Mouse (Mus musculus): ENCODE data around the gene Rtn4rl1.
"Not testable (repeated sequence)": the region's sequence is repeated elsewhere in the genome, so short reads cannot be mapped to it uniquely, and the experiment has no call there.

Rtn4rl1 gene

DNA sequence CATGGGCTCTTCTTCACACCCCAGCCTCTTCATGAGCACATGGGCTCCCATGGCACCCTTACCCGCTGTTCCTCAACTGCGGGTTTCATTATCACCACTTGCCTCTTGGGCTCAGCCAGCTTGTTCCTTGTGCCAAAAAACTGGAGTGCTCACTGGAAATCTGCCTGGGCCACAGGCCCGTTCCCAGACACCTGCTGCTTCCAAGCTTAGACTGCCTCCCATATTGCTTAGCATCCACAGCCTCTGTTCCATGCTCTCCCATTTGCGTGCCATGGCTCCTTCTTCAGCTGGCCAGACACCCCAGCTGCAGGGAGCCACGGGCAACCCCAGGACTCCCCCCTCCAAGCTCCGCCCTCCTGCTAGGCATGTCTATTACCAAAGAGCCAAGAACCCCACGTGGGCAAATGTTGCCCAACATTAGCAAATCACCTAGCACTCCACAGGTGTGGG, 77.4 kb downstream of the Rtn4rl1 start:
- DNase-seq (ENCODE audit: low read depth in 1 of 2, low spot score in 2 of 2), result no peak

DNA sequence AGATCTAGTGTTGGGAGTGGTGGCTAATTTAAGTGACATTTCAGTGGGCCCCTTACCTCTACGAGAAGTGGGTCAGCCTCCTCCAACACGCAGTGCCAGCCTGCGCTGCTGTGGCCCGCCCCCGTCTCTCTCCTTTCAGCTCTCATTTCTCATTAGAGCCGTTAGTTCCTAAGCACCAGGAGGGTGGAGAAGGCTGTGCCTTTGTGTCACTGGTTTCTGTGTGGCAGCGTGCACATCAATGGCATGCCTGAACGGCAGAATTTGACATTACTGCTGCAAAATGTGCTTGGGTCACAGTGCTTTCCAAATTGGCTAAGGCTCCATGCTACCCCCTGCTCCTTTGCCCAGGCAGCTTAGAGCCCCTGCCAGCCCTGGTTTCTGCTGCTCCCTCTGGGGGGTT, 79.9 kb downstream of the Rtn4rl1 start:
- DNase-seq (ENCODE audit: low read depth in 1 of 2, low spot score in 2 of 2), result no peak

DNA sequence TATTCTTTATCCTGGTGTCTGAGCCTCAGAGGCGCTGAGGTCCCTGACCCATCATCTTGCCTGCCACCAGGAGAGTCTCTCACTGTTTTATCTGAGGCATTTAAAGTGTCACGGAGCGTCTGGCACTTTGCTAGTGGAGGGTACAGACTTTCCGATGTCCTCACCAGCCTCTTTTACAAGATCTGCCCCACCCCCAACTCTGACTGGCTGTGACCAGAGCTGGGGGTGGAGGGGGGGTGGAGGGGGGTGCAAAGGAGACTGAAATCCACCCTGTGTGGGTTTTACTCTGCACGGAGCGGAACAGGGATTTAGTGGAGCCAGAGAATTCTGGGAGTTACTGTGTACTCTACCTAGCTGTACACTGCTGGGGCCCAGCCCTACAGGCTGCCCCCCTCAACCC, 81.5 kb downstream of the Rtn4rl1 start:
- DNase-seq (ENCODE audit: low read depth in 1 of 2, low spot score in 2 of 2), result no peak

DNA sequence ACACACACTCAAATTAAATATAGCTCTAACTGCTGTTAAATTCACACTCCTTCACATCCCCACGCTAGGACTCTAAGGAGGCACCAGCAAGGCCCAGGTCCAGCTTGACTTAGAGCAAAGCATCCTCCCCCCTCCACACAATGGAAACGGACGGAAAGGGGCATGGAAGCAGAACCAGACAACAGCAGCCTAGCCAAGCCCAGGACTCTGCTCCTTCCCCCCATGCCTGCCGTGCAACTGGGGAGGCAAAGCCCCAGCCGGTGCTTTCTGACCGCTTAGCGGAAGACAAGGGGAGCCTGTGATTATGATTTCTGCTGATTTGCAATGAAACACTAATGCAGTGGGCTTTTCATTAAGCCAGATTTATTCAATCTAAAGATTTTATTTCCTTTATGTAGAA, 84.5 kb downstream of the Rtn4rl1 start:
- DNase-seq (ENCODE audit: low read depth in 1 of 2, low spot score in 2 of 2), result no peak

DNA sequence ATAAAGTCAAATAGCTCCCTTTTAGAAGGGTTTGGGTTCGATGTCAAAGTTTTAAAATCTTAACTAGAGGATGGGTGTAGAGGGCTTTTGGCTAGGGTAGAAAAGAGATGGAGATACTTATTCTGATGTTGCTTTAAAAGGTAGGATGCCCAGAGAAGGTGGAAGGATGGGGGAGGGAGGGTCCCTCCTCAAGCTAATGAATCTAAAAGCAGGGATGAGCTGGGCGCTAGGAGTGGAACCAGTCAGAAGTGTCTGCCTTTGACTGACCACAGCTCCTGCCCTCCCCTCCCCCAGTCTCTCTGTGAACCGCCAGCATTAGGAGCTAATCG, 85.4 kb downstream of the Rtn4rl1 start:
- no peak for DNase-seq (ENCODE audit: low read depth in 1 of 2, low spot score in 2 of 2)

DNA sequence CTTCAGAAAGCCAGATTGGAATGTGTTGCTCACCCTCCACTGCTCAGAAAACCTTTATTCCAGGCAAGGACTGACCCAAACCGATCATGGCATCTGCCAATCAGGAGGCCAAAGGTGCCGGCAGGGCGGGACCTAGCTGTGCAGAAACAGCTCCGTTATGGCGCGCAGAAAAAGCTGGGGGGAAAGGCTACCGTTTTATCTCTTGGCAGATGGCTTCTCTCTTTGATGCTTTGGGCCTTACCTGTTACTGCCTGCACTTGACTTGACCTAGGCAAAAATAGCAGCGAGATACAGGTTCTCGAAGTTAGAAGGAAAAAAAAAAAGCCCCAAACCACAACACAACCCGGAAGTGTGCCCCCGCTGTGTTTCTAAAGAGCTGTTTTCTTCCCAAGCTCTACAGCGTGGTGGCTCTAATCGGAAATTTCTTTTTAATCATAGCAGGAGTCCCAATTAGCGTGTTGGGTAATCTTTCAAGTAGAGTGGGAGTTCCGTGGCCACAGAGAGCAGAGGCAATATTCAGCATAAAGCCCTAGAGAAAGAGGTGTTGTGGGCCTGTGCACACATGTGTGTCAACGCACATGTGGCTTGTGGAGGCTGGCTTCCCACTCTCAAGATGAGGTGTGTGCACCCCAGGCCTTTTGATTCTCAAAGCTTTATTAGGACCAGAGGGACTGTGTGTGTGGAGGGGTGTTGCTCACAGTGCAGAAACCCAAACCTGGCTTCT, 85.9 kb downstream of the Rtn4rl1 start:
- DNase-seq (ENCODE audit: low read depth in 1 of 2, low spot score in 2 of 2), result no peak

DNA sequence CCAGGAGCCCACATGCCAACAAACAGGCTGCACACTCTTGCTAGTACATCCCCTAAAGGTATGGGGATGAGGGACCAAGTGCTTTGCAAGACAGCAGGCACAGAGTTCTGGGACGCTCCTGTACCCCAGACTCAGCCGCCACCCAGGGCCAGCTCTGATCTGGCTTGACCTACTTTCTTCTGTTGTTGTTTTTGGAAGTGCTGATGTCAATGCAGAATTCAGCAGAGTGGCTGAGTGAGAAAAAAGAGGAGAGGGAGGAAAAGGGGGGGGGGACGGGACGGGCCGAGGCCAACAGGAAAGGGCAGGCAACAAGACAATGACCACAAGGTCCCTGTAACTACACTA, 86.5 kb downstream of the Rtn4rl1 start:
- DNase-seq (ENCODE audit: low read depth in 1 of 2, low spot score in 2 of 2), result no peak

DNA sequence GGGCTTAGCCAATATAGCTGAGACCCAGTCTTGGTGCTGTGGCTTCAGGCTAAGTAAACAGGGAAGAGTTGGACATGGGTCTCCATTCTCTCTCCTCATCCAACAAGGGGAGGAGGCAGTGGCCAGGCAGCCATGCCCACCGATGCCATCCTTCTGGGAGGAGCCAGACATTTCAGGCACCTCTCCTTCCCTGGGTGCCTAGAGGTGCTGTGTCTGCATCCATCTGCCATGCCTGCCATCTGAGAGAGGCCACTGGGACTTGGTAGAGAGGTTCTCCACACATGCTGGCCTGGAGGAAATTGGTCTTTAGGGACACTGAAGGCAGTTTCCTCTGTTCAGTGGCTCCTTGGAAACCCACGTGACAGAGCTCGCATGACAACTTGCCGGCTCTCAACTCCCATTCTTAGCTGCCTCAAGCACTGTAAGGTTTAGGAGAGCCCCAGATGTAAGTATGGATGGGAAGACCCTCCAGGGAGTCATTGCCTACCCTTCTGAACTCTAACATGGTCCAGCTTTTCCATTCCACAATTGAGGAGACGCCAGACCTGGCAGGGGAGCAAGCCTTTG, 86.9 kb downstream of the Rtn4rl1 start:
- no peak for DNase-seq (ENCODE audit: low read depth in 1 of 2, low spot score in 2 of 2)

DNA sequence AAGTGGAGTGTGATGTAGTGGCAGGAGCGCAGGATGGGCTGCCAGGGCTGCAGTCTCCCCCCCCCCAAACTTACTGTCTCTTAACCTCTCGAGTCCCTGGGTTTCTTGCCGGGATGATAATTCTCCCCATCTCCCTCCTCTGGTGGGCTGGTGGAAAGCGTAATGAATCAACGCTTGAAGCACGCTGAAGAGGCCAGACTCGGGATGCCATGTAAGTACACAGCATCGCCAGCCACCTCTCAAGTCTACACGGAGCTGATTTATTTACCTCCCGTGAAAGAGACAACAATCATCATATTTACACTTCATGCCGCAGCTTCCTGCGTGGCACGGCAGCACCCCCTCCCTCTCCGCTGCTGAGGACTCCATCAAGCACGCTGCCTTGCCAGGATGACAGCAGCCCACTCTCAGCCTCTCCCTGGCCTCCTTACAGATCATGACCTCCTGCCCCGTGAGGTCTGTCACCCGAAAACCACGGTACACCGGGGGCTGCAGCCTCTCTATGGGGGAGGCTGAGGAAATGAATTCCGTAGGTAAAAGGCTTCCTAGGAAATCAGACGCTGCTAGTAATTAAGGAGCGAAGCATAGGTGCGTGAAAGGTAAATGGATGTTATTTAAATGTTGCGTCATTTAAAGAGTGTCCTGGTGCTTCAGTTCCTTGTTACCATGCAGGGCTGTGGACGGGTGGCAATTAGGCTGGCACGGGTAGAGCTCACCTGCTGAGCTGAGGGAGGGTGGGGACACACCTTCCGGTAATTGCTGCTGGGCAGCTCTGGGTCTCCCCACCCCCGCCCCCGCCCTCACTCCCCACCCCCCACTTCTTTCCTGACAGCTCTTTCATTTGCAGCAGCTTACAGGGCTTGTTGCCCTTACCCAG, 88.0 kb downstream of the Rtn4rl1 start:
- no peak for DNase-seq (ENCODE audit: low read depth in 1 of 2, low spot score in 2 of 2)

DNA sequence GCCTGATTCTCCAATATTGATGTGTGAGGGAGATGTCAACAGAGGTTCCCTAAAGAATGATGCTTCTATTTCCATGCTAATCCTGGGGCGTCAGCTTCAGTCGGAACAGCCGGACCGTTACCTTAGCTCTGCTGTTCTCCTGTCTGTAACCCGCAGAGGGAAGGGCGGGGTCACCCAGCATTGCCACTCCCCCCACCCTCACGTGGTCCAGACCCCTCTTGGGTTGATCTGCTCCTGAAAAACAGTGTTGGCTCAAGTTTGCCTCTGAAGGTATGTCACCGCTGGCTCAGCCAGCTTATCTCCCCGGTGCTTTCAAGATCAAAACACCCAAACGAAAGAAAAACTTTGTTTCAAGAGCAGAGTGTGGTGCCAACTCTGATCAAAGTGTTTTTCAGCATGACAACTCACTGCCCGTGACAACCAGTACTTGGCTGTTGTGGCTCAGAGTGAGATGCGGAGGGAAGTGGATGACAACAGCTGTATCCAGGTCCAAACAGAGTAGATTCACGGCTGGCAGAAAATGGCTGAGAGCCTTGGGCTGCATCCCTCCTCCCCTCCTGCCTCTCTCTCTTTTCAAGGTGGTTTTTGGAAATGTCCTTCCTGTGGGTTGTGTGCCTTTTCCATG, 89.0 kb downstream of the Rtn4rl1 start:
- DNase-seq (ENCODE audit: low read depth in 1 of 2, low spot score in 2 of 2), result no peak

DNA sequence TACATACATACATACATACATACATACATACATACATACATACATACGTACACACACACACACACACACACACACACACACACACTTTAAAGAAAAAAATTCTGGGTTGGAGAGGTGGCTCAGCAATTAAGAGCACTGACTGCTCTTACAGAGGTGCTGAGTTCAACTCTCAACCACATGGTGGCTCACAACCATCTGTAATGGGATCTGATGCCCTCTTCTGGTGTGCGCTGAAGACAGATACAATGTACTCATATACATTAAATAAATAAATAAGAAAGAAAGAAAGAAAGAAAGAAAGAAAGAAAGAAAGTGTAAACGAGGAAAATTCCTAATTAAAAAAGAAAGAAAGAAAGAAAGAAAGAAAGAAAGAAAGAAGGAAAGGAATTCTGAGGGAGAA, 90.2 kb downstream of the Rtn4rl1 start:
- DNase-seq (ENCODE audit: low read depth in 1 of 2, low spot score in 2 of 2), result not testable (repeated sequence)

DNA sequence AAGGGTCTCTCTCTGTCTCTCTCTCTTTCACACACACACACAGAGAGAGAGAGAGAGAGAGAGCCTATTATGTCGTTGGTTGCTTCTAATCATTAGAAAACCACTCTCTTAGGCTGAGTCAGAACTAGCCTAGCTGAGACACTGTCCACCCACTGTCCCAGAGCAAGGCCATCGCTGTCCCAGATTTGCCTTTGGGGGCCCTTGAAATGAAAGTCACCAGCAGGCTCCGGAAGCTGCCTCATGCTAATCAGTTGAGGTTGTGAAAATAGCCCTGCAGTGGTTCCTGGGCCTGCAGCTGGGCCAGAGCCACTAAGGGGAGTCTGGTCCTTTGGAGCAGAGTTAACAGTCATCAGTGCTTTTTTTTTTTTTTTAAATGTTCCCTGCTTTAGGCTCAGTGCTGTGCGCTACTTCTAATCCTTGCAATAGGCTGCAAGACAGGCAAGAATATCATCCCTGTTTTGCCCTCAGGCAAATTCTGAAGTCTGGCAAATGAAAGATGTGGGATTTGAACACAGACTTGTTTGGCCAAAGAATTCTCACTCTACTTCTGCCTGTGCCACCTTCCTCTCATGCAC, 92.4 kb downstream of the Rtn4rl1 start:
- DNase-seq (ENCODE audit: low read depth in 1 of 2, low spot score in 2 of 2), result no peak

DNA sequence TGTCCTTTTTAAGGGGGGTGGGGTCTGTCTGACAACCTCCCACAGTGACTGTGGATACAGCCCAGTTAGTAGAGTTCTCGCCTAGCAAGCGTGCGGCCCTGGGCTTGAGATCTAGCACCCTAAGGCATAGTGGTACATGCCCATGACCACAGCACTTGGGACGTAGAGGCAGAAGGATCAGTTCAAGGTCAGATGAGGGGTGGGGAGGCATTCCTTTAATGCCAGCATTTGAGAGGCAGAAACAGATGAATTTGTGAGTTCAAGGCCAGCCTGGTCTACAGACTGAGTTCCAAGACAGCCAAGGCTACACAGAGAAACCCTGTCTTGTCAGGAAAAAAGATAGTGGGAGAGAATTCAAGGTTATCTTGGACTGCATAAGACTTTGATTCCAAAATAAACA, 93.3 kb downstream of the Rtn4rl1 start:
- no peak for DNase-seq (ENCODE audit: low read depth in 1 of 2, low spot score in 2 of 2)

DNA sequence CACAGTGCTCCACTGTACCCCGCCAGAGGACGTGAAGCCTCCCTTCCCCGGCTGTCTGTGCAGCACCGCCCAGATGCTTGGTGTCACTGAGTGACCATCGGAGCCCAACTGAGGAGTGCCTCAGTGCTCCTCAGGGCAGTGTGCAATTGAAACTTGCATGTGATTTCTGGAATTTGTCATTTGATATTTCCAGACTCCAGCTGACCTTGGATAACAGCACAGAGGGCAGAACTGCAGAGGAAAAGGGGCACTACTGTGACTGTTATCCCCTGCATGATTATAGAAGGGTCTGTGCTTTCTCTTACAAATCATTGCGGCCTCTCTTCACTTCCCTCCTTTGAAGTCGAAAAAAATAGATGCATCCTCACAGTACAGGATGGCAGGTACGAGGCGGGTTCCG, 94.4 kb downstream of the Rtn4rl1 start:
- no peak for DNase-seq (ENCODE audit: low read depth in 1 of 2, low spot score in 2 of 2)

DNA sequence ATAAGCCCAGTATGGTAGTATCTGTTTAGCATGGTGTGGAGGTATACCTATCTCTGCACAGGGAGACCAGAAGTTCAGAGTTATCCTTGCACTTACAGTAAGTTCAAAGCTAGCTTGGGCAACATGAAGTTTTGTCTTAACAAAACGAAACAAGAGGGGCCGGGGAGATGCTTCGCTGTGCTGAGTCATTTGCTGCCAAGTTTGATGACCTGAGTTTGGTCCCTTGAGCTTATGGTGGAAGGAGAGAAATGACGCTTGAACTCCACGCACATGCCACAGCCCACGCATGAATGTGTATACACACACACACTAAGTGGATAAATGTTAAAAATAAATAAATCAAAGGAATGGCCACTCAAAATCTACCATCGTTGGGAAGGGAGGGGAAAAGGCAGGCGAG, 94.9 kb downstream of the Rtn4rl1 start:
- DNase-seq (ENCODE audit: low read depth in 1 of 2, low spot score in 2 of 2), result no peak

DNA sequence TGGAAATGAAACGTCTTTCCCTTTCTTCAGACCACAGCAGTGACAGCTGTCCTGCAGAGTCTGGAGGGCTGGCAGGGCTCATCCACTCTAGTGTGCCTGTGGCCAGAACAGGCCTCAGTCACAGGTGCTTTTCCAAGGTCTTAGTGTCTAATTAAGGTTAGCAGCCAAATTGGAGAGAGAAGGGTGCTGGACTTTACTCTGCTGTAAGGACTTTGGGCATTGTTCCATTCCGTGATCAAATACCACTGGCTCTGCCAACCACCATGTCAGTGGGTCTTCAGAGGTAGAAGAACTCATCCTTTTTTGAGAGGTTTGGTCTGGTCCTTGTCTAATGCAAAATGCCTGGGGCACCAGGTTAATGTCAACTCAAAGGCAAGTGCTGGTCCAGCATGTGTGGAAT, 95.5 kb downstream of the Rtn4rl1 start:
- DNase-seq (ENCODE audit: low read depth in 1 of 2, low spot score in 2 of 2), result no peak

DNA sequence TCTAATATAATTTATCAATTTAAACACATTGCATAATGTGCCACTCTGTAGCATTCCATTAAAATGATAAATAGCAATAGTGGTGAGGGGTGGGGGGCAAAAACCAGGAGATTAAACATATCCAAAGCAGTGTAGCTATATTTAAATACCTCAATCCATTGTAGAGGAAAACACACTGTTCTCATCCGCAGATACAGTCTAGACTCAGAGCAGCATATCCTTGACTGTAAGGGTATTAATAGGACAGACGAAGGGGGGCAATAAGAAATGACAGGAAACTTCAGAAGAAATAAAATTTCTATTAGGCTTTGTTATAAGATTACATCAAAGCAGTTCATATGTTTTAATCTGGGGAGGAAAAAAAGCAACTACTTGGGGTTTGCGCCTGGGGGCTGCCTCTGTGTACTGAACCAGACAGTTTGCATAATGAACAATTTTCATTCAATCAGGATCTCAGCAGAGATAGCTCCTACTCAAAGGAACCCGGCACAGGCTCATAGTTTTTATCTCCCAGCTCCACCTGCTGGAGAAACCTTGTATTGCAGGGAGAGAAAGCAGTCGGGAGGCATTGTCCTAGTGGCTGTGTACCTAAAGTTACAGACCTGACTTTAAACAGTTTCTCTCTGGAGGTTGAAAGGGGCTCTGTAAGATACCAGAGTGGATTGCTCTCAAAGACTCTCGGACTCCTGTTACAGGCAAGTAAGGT, 97.1 kb downstream of the Rtn4rl1 start:
- DNase-seq (ENCODE audit: low read depth in 1 of 2, low spot score in 2 of 2), result peak; percentile 43 to 73

DNA sequence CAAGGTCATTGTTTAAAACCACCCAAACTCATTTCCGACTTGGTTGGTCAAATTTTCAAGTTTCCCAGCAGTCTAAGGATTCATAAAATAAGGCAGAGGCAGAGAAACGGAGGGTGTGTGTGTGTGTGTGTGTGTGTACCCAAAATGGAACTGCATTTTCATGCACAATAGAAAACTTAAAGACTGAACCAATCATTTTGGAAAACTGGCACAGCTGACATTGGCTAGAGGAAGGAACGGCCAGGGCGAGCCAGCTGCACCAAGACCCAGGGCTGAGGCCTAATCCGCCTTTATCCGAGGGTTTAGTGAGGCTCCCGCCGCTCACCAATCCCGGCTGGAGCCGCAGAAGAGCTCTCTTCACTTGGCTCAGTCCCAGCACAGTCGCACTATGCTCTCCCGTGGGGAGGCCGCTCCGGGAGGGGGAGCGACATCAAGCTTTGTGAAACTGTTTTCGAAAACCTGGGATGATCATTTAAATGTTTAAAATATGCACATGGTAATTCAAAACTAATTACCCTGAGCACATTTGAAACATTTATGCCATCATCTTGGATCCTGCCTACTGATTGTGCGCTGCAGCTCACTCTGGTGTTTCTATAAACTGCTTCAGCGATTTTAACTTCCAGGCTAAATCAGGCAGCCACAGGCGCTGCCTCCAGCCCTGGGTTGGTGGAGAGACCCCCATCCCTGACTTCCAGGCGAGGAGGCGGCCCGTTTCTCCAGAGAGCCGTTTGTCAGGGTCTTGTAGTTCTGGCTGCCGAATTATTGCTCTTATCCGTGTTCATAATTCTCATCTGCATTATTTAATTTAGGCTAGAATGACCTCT, 98.0 kb downstream of the Rtn4rl1 start:
- no peak for DNase-seq (ENCODE audit: low read depth in 1 of 2, low spot score in 2 of 2)

DNA sequence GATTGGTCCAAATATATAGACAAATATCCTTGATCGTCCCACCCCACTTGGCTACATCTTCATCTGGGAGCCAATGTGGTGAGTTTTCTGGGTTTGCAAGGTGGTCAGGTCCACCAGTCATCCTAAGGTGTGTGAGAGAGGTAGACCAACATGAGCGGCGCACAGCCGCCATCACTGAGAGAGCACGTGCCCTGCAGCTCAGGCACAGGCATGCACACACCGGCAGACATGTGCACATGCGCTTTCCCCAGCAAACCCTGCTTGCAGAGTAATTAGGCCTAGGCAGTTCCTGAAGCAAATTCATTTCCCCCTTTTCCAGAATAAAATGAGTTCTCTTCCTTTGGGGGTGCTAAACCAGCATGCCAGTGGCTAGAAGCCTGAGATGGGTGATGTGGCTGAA, 98.7 kb downstream of the Rtn4rl1 start:
- no peak for DNase-seq (ENCODE audit: low read depth in 1 of 2, low spot score in 2 of 2)

DNA sequence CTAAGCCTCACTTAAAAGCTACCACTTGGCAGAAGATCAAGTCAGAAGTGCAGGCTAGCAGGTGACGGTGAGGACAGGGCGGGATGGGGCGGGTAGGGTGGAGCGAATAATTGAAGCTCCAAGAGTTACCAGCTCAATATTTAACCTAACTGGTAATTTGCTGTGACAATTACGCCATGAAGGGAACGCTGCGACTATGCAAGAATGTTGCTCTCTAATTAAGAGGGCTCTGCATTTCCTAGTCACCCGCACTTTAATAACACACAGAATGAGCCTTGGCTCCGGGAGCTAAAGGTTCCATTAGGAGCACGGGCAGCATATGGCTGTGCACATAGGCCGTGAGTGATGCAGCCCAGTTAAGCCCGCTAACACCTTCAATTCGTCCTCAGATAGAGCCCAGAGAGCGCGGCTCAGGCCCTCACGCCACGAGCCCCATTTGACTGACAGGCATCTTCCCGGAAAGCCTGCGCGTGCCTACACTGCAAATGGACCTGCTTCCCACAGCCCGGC, 100.3 kb downstream of the Rtn4rl1 start:
- no peak for DNase-seq (ENCODE audit: low read depth in 1 of 2, low spot score in 2 of 2)

Data from monocyte, adult 2 months (primary cell).